Mouse (Mus musculus): ENCODE measurements around the gene Catsper3.
A peak's percentile ranks its signal among the peaks of the same experiment; 100 is the strongest.

Catsper3 gene

DNA sequence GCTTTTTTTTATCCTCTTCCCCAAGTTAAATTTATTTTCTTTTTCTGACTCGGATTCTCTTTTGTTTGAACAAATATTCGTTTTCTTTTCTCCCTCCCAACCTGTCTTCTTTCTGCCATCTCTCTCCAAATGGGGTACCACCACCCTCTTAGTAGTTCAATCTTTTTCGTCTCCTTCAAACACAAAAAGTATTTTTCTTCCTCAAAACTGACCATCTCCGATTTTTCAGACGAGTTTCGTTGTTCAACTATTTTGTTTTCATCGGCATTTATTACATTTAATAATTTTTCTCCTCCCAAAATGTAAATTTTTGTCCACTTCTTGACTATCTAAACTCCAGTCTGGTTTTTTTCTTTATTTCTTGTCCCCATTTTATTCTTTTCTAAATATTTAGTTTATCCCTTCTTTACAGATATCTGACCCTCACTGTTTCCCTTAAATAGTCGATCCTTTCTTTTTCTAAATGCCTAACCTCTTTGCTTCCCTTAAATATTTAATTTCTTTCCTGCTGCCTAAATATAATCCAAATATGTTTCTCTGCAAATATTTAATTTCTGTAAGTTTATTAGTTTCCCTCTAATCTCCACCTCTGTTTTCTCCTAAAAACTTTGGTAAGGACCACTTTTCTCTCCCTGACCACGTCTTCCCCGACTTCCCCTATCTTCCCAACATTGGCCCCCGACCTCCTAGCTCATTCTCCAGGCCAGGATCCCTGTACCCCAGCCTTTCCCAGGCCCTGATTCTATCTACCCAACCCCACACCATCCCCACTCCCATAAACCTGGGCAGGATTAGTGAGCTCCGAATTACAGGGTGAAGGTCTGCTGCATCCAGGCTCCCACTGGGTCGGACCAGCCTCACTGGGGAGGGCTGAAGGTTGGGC, 42.7 kb downstream of the Catsper3 start:
- DNase-seq (ENCODE audit: low read depth, low spot score), result no peak

DNA sequence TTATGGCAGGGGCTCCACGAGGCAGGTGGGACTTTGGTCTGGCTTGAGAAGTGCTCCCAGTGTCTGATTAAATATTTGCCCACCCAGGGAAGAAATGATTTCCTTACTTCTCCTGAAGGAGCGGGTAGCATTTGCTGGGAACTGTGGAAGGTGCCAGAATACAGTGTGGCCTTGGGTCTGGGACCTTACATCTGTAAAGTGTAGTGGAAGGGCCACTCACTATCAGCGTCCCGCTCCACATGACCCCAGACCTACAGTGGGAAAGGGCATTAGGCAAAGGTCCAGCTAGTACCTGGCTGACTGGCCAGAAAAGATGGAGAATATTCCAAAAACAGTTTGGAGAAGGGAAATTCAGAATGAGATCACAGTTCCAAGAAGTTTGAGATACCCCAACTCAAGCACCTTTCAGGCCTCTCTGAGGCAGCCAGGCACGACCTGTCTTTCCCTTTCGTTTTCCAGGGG, 43.3 kb downstream of the Catsper3 start:
- no peak for DNase-seq (ENCODE audit: low read depth, low spot score)

DNA sequence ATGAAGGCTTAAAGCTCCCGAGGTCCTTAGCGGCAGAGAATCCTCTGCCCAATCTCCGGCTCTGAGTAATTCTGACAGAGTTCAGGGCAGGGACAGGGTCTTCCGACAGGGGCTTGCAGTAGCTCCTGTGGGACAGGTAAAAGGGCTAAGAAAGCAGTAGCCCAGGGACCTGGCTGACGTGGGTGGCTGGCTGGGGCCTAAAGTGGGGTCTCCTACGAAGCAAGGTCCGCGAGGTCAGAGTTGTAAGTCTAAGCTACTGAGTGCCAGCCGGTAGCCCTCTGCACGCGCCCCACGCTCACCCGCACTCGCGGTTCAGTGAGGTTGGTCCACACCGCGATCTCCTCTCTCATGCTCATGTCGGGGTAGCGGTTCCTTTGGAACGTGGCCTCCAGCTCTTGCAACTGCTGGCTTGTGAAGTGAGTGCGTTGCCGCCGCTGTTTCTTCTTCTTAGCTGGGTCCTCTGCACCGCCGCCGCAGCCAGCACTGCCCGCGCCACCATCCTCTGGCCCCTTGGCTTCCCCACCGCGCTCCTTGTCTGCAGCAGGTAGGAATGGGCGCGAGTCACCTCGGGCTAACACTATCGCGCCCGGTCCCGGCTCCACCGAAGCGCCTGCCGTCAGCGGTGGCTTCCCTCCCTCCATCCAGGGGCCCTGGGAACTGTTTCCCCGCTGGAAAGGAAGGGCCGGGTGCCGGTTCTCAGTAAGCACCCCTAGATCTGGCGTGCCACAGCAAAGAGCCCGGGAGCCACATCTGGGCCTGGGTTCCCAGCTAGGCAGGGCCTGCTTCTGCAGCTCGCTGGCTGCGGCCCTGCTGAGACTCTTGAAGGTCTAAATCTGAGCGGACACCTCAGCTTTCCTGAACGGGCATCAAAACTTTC, 44.0 kb downstream of the Catsper3 start:
- no peak for DNase-seq (ENCODE audit: low read depth, low spot score)

DNA sequence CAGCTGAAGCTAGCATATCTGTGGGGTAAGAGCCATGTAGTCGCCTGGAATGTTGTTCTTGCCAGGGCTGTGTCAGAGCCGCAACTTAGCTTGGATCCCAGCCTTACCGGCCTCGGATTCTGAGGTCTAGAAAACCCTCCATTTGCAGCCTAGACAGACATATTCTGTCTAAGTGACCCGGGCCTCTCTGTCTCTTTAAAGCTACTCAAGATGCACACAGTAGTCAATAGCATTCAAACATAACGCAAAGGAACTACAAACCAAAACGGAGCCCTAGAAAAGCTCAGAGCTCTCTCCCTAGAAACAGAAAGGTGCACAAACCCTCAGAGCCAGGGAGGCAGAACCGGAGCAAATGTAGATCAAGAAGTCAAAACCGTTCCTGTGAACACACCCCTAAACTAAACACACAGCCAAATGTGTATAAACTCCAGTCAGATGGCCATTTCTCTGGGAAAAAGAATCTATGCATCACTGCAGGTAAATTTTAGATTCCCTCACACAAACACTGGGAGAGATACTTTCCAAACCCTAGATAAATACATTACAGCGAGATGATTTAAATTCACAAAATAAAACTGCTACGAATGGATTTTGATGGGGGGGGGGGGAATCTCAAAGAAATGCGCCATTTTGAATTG, 44.8 kb downstream of the Catsper3 start:
- no peak for DNase-seq (ENCODE audit: low read depth, low spot score)

DNA sequence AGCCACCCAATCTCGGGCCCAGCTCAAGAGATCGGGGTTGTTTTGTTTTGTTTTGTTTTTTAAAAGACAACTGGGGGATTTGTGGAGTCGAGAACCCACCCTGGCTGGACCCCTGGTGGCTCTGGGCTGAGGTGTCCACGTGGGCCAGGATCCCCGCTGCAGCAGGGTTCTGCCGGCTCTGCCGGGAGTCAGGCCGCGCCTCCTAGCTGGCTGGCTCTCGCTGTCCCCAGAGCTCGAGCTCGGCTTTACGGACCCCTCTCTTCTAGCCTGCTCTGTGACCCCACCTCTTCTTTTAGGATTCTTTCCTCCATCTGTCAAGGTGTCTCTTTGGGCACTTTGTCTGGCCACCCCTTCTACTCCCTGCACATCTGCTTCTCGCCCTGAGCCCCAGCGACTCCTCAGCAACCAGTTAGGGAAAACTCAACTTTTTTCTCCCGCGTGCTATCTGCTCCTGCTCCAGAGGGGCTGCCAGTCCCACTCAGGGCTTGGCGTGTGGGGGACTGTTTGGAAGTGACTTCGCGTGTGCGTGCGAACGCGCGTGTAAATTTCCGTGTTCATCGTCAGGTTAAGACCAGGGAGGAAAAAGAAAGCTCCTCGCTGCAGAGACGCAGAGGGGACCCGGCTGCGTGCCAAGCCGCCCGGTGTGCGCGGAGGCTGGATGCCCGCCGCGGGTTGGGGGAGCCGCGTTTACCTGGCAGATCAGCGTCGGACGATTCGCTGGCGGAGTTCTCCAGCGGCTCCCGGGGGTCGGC, 45.9 kb downstream of the Catsper3 start:
- DNase-seq (ENCODE audit: low read depth, low spot score), result no peak

DNA sequence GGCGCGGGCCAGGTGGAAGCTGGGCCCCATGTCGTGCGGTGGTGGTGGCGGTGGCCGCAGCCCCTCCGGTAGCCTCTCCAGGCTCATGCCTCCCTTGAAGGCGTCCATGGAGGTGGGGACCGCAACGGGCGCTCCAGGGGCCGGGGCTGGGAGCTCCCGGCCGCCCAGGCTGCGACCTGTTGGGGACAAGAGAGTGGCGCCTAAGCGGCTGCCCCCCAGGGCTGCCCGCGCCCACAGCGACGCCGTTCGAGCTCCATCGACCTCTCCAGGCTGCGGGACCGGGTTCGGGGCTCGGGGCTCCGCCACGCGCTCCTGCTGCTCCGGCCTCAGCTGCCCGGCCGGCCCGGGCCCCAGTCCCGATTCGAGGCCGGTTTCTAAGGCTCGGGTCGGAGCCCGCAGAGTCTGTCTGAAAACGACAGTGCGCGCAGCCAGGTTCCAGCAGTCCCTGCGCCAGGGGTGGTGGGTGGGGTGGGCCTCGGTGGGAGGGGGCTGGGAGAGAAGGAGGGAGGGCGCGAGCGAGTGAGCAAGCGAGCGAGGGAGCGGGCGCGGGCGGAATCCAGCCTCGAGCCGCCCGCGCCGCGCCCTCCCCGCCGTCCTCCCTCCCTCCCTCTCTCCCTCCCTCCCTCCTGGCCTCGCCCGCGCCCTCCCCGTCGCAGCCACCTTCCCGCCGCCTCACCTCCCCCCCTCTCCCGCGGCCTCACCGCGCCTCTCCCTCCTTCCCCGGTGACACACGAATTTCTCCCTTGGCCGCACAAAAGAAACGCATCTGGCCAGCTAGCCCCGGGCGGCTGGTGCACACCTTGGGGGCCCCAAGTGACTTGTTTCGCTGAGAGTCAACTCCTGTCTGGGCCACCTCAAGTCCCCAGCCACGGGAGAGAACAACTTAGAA, 46.7 kb downstream of the Catsper3 start:
- DNase-seq (ENCODE audit: low read depth, low spot score), result no peak

DNA sequence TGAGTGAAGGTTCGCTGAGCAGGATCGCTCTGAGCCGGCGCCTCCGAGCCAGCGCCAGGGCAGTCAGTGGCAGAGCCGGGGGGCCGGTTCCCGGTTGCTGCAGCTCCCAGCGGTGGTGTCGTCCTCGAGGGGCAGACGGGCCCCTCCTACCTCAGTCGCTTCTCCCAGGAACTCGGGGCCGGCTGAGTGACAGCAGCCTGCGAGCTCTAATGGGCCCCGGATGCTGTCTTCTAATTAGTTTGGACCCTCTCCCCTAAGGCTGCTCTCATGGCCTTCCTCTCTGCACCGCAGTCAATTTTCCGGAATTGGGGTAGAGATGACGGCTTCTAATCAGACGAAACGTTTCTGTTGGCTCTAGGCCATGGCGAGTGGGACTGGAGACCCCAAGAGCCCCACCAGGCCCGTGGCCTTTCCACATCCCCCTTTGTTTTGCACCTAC, 47.4 kb downstream of the Catsper3 start:
- DNase-seq (ENCODE audit: low read depth, low spot score), result no peak

DNA sequence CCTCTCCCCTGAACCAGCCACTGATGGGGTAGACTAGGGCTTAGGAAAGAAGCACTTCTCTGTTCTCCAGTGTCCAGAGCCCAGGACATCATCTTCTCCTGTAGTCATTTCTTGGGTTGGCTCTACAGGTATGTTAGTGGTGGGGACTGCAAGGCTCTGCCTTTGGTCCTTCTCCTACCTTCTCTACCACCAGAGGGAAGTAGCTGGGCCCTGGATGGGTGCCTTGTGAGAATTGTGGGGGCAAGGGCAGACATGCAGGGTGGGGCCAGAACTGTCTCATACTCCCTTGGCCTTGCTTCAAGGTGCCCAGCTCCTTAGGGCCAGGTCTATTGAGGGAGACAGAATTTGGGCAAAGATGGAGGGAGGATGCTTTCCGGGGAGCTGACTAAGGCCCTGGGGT, 48.2 kb downstream of the Catsper3 start:
- DNase-seq (ENCODE audit: low read depth, low spot score), result no peak

DNA sequence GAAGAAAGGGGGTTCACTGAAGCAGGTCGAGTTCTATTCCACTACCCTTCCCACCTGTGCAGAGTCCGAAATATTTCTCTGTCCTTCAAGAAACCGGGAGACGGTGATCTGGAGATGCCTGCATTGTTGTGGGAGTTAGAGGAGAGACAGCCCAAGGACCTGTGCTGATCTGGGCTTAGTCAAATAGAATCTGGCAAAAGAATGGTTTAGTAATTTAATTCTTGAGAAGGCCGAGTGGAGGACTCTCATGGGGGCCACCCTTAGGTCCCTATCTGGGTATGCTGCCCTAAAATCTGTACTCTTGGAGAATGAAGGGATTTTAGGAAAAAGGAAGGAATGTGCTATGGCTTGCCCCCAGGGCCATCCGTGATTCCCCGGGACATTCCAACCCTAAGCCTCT, 49.6 kb downstream of the Catsper3 start:
- DNase-seq (ENCODE audit: low read depth, low spot score), result no peak

DNA sequence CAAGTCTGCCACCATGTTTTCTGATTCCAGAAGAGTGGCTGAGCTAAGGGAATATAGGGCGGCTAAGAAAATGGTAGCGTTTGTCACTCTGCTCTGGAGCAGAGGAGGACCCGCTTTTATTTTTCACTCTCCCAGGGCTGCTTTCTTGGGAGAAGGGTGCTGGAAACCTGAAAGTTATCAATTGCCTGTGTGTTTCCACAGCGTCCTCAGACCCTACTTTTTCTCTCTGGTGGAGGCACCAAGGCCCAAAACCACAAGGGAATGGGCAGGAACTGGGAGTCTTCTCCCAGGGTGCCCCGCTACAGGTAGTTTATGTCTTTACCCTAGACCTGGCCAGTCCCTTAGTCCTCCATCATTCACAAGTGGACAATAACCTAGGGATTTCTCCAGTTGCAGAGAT, 50.3 kb downstream of the Catsper3 start:
- DNase-seq (ENCODE audit: low read depth, low spot score), result no peak

DNA sequence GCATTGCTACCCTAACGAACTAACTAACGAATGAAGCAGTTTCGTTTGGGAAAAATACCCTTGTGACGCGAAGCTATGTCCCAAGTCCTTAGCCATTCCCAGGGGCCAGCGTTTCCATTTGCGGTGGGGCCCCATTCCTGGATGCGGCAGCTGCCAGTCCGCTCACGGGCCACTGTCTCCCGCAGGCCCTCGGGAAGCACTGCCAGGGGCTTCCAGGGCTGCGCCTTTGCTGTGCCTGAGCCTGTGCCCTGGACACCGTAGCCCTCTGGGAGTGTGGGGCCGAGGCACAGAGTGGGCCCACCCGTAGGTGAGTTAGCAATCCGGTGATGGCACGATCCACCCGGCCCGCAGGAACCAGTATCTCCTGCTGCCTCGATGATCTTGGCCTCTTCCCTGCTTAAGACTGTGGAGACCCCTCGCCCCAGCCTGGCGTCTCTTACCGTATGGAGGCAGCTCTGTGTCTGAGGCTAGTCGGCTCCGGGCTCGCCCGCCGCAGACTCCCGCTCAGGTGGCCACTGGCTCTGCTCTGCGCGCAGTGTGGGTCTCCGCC, 51.3 kb downstream of the Catsper3 start:
- no peak for DNase-seq (ENCODE audit: low read depth, low spot score)

DNA sequence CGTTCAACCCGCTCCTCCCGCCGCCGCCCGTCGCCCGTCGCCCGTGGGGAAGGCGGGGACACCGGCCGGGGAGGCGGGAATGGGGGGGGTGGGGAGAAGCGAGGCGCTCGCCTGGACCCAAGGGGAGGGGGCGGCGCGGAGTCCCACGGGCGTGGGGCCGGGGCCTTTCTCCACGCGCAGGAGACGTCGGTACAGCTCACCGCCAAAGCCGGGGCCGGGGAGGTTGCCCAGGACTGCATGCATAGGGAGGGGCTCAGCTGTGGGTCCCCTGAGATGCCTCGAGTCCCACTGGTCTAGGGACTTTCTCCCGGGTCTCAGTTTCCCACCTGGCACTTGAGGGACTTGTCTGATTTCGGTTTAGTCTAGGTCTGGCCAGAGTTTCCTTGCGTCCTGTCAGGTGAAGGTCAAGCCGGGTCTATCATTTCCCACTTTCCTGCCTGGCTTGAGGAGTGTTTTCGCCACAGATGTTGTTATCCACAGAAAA, 51.8 kb downstream of the Catsper3 start, which contains the start of gene Pitx1:
Gene Pitx1 (minus strand): TSS at position 51 of the 484 bp plus-strand sequence.
- no peak for DNase-seq (ENCODE audit: low read depth, low spot score)

DNA sequence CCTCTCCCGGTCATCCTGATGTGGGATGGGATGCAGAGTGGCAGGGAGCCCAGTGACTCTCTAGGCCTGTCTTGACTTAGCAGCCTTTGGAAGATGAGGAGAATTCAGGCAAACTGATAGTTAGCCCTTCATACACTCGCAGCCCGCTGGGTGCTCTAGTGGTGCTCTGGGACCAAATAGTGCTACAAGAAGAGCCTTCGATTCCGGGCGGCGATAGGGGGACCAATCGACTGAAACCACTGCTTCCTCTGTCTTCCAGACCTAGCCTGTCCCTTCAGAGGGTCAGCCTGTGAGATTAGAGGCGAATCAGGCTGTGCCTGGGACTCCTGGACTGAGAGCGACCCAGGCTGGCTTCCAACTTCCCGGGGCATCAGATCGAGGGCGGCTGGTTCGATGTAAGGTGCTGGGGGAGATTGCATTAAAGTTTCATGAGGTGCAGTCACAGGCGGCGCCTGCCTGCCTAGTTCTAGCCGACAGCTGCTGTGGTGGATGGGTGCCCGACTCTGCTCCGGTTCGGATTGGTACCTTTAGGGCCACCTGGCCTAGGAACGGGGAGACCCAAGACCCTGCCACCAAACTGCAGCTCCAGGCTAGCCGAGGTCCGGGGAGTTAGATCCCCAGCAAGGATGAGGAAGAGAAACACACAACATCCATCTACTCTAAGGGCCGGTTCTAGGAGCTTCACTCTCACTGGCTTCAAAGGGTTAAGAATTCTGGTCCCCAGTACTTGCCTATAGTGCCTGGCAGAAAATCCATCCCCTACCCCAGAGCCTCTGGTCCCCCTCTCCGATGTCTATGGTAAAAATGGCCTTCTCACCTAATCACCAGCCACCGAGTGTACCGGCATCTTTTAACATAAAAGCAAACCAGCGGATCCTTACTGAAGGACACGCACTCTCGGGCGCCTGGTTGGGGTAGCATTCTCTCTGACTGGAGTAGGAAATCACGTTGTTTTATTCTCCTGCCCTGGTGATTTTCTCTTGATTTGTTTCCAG, 52.7 kb downstream of the Catsper3 start:
- DNase-seq (ENCODE audit: low read depth, low spot score), result no peak

DNA sequence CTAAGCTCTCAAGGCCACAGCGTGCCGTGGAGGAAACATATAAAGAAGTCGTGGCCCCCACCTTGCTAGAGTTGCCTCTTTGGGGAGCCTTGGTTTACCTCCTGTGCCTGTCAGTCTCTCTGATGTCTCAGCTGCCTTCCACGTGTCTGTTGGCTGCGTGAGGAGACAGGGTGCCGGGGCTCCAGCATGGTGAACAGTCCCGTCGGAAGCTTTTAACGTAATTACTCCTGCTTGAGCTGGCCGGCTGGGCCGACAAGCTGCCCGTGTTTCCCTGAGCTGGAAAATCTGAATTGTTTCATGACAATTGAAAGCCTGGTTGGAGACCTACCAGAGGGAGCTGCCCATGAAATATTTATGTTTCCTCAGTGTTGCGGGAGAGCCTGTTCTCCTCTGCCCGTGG, 55.9 kb downstream of the Catsper3 start:
- no peak for DNase-seq (ENCODE audit: low read depth, low spot score)

DNA sequence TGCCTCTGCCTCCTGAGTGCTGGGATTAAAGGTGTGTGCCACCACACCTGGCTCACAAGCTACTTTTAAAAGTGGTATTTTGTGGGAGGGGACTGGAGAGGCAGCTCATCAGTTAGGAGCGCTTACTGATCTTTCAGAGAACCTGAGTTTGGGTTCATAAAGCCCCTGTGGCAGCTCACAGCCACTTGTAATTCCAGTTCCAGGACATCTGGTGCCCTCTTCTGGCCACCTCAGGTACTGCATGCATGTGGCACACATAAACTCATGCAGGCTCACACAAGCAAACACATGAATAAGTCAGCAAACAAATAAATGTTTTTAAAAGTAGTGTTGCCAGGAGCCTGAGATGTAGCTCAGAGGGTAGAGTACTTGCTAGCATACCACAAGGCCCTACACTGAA, 59.3 kb downstream of the Catsper3 start:
- DNase-seq (ENCODE audit: low read depth, low spot score), result peak; percentile 17

DNA sequence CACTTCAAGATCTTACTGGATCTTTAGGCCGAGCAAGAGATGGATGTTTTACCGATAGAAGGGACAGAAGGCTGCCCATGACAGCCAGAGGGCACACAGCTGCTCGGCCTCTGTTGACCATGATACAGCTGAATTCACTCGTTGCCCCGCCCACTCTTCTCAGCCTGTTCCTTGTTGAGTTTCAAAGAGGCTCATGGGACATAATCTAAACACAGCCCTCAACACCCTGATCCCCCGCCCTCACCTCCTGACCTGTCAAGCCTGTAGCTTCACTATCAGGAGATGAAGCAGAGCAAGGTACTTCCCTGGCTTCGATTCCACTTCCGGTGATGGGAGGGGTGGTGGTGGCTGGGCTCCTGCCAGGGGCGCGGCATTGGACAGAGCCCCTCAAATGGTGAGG, 63.4 kb downstream of the Catsper3 start:
- DNase-seq (ENCODE audit: low read depth, low spot score), result no peak

DNA sequence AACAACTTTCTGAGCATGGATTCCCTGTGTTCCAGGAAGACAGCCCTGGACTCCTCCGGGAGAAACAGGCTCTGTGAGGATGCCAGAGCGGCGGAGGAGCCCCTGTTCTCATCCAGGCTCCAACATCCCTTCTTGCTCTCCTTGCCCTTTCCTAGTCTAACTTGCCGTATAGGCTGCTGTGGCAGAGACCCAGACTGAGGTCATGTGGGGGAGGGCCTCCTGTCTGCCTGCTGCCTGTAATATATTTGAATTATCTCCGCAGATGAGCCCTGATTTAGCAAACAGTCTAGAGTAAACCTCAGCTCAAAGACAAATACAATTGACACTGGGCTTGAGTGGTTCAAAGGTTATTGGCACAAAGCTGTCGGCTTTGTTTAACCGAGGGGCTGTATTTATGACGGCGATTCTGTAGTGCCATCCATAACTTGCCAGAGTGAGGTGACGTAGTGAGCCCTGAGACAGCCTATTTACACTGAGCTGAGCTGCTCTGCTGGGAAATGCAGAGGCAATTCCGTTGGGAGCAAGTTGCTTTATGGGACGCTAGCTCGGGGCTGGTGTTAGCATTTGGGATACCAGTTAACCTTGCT, 64.3 kb downstream of the Catsper3 start:
- no peak for DNase-seq (ENCODE audit: low read depth, low spot score)

DNA sequence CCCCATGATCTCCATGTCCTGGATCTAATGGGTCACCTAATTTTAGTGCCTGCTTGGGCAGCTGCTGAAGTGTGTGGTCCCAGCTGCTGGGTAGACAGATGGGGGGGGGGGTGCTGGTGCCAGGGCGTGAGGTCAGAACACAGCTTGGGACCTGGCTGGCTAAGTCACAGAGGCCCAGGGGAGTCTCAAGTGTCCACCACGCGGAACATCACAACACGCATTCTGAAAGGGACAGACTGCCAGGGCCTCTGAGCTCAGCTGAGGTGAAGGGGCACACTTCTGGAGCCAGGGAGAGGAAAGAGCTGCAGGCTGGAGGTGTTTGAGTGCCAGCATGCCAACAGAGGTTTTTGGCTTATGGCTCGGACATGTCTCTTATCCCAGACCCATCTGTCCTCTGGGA, 66.4 kb downstream of the Catsper3 start:
- no peak for DNase-seq (ENCODE audit: low read depth, low spot score)

Data from c-Kit-negative CD71-positive TER-119-positive erythroid progenitor cells, embryonic 14.5 days (primary cell).